Mouse (Mus musculus) midbrain, postnatal 0 days (tissue): ENCODE data around the gene Slco1c1. TPM values are rescaled to one million over a fixed set of nuclear protein-coding genes. Genes with fewer than 3 reads are reported as not detected.

Experiments used
- ATAC-seq: fragments of 200-750 bp; cut with Nextera tagmentation; 2 replicates; pipeline ENCODE4 v1.8.0; 2017; ENCODE audit warnings: moderate number of reproducible peaks, mild to moderate bottlenecking, moderate TSS enrichment, moderate library complexity; ENCODE audit not compliant: low FRiP score
- DNase-seq: peaks from one replicate; pipeline ENCODE4 v3.0.0-alpha.2; 2015; ENCODE audit warnings: low spot score
- H3K27ac ChIP-seq: fragments of 300-500 bp; sonication (generic); 2 replicates; pipeline ENCODE4 v1.5.1; 2014; ENCODE audit warnings: low read depth, mild to moderate bottlenecking, low read length, mixed read lengths
- H3K27me3 ChIP-seq: fragments of 300-500 bp; sonication (generic); 2 replicates; pipeline ENCODE4 v1.6.1; 2014; ENCODE audit warnings: low read length, control low read depth, mixed read lengths; ENCODE audit not compliant: insufficient read depth
- H3K36me3 ChIP-seq: fragments of 300-500 bp; sonication (generic); 2 replicates; pipeline ENCODE4 v1.6.1; 2014; ENCODE audit warnings: low read length, control low read depth, mixed read lengths; ENCODE audit not compliant: insufficient read depth
- H3K4me1 ChIP-seq: fragments of 300-500 bp; sonication (generic); 2 replicates; pipeline ENCODE4 v1.6.1; 2014; ENCODE audit warnings: mild to moderate bottlenecking, control low read depth, antibody characterized with exemption, low read length, mixed read lengths; ENCODE audit not compliant: insufficient read depth
- H3K4me2 ChIP-seq: fragments of 300-500 bp; sonication (generic); 2 replicates; pipeline ENCODE4 v1.6.1; 2014; ENCODE audit warnings: low read depth, mild to moderate bottlenecking, low read length, mixed read lengths; ENCODE audit not compliant: poor library complexity, severe bottlenecking
- H3K4me3 ChIP-seq: fragments of 300-500 bp; sonication (generic); 2 replicates; pipeline ENCODE4 v1.5.1; 2014; ENCODE audit warnings: low read depth, mild to moderate bottlenecking, low read length, moderate library complexity
- H3K9ac ChIP-seq: fragments of 300-500 bp; sonication (generic); replicated peaks from 2 replicates; pipeline ENCODE4 v1.6.1; 2014; ENCODE audit warnings: mild to moderate bottlenecking, low read length, moderate library complexity, mixed read lengths; ENCODE audit not compliant: poor library complexity, severe bottlenecking
- H3K9me3 ChIP-seq: fragments of 300-500 bp; sonication (generic); 2 replicates; pipeline ENCODE4 v1.6.1; 2016; ENCODE audit warnings: low read length, control low read depth
- CTCF ChIP-seq: IDR thresholded peaks from 2 replicates; pipeline ENCODE4 v1.5.1; 2016; ENCODE audit warnings: antibody characterized with exemption, mild to moderate bottlenecking
- WGBS: fragments of 180-500 bp; shearing (Covaris S2); extraction: QIAGEN DNeasy Blood & Tissue Kit; methylation state at CpG from one replicate; pipeline ENCODE4 v1.1.7; 2014; 5-methylcytosine and 5-hydroxymethylcytosine counted together
- polyA plus RNA-seq: library from polyadenylated mRNA; unstranded; fragments of >200 nt; fragmentation: Nextera tagmentation; extraction: Ambion mirVana; gene quantifications from 2 replicates; pipeline ENCODE4 v1.2.1, GENCODE M21; 2015
- total RNA-seq: library from RNA; depleted of rRNA; stranded (reverse); fragments of >200 nt; gene quantifications from 2 replicates; pipeline ENCODE4 v1.2.3, GENCODE M21; 2014

Slco1c1 gene
- total and polyA plus RNA-seq, 2 experiments from 2014 or later: 25.0 to 31.8 TPM

- WGBS: 79% methylated on average over 6 of the region's 6 CpGs
- no peaks in the 10 kb centered on the region for H3K9me3 ChIP-seq
- no peaks in the 10 kb centered on the region for H3K36me3 ChIP-seq
- no peak overlapping the region for H3K9ac ChIP-seq
- no peak overlapping the region for H3K27ac ChIP-seq
- no peaks in the 10 kb centered on the region for H3K4me1 ChIP-seq
- DNase-seq (no peak), ATAC-seq (no peak)
- TF ChIP-seq CTCF: no peak
- H3K4me3 ChIP-seq: no peak overlapping the region
- H3K27me3 ChIP-seq: no peaks in the 10 kb centered on the region
- H3K4me2 ChIP-seq: no peak overlapping the region
Measured at GRCm38 (mm10) chr6:141530865-141531264, 6.7 kb downstream of the Slco1c1 start.

- ATAC-seq (no peak), DNase-seq (no peak)
- Histone ChIP-seq H3K9me3 (no peaks in the 10 kb centered on the region), H3K4me3 (no peak overlapping the region), H3K27ac (no peak overlapping the region), H3K4me2 (no peak overlapping the region), H3K36me3 (no peaks in the 10 kb centered on the region), H3K27me3 (no peaks in the 10 kb centered on the region), H3K4me1 (no peaks in the 10 kb centered on the region), H3K9ac (no peak overlapping the region)
- 77% methylated on average over 3 of the region's 3 CpGs for WGBS
- TF ChIP-seq CTCF: no peak
Measured at GRCm38 (mm10) chr6:141537298-141537697, 13.1 kb downstream of the Slco1c1 start.

GRCm38 (mm10) chr6:141541136-141541535 is 17.0 kb downstream of the Slco1c1 start:
- no peak overlapping the region for H3K4me2 ChIP-seq
- no peak for ATAC-seq
- no peak for DNase-seq
- WGBS: 75% methylated on average over 1 of the region's 1 CpGs
- no peak overlapping the region for H3K9ac ChIP-seq
- TF ChIP-seq CTCF: no peak
- no peaks in the 10 kb centered on the region for H3K9me3 ChIP-seq
- no peaks in the 10 kb centered on the region for H3K4me1 ChIP-seq
- H3K36me3 ChIP-seq: no peaks in the 10 kb centered on the region
- no peak overlapping the region for H3K4me3 ChIP-seq
- no peak overlapping the region for H3K27ac ChIP-seq
- H3K27me3 ChIP-seq: no peaks in the 10 kb centered on the region

GRCm38 (mm10) chr6:141543344-141543743 is 19.2 kb downstream of the Slco1c1 start:
- Histone ChIP-seq H3K4me3 (no peak overlapping the region), H3K4me1 (no peaks in the 10 kb centered on the region), H3K9me3 (no peaks in the 10 kb centered on the region), H3K27me3 (no peaks in the 10 kb centered on the region), H3K36me3 (no peaks in the 10 kb centered on the region), H3K4me2 (no peak overlapping the region), H3K9ac (no peak overlapping the region), H3K27ac (no peak overlapping the region)
- ATAC-seq (no peak), DNase-seq (no peak)
- 87% methylated on average over 7 of the region's 7 CpGs for WGBS
- TF ChIP-seq CTCF: no peak

GRCm38 (mm10) chr6:141558118-141558517 is 34.0 kb downstream of the Slco1c1 start:
- no peaks in the 10 kb centered on the region for H3K9me3 ChIP-seq
- H3K27me3 ChIP-seq: no peaks in the 10 kb centered on the region
- WGBS: 83% methylated on average over 1 of the region's 1 CpGs
- H3K36me3 ChIP-seq: no peaks in the 10 kb centered on the region
- DNase-seq (no peak), ATAC-seq (no peak)
- no peak overlapping the region for H3K4me2 ChIP-seq
- TF ChIP-seq CTCF: no peak
- no peak overlapping the region for H3K4me3 ChIP-seq
- no peaks in the 10 kb centered on the region for H3K4me1 ChIP-seq
- no peak overlapping the region for H3K27ac ChIP-seq
- H3K9ac ChIP-seq: no peak overlapping the region

- Histone ChIP-seq H3K4me1 (peaks cover 2% of the 10 kb centered on the region; the same call in 1 of the 2 replicates), H3K4me2 (no peak overlapping the region), H3K9ac (no peak overlapping the region), H3K27me3 (no peaks in the 10 kb centered on the region), H3K9me3 (no peaks in the 10 kb centered on the region), H3K36me3 (no peaks in the 10 kb centered on the region), H3K4me3 (no peak overlapping the region), H3K27ac (no peak overlapping the region)
- no peak for ATAC-seq
- 84% methylated on average over 2 of the region's 2 CpGs for WGBS
- TF ChIP-seq CTCF: no peak
- no peak for DNase-seq
Measured at GRCm38 (mm10) chr6:141567366-141567765, 43.2 kb downstream of the Slco1c1 start.
